In the genomic region with DNA sequence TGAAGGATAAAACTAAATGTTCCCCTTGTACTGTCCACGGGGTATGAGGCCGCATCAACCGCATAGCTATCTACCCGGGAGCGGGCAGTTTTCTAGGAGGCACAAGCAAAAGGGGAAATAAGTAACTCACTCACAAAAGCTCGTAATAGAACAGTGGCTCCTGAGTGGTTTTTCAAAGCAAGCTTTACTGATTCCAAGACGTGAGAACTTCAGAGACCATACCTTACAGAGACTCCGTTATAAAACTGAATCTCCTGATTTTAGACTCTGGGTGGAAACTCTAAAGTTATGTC, we compare ENCODE assay signal across 9 mouse cellular contexts. TPM values are rescaled to one million over a fixed set of nuclear protein-coding genes. Genes with fewer than 3 reads are reported as not detected.
A peak's percentile ranks its signal among the peaks of the same experiment; 100 is the strongest.
DNase-seq lines count a peak whose midpoint lies in the region; ATAC-seq lines count a peak whose summit lies in the region.
"Had no signal": no experiment of that assay in that cellular context is flagged by ENCODE, and none has a peak within 500 bp of the region (broad histone marks: within the 10 kb centered on the region; RNA-seq: fewer than 3 reads in every experiment).

No protein-coding gene starts in this region.

- H3K36me3 ChIP-seq in heart, embryonic 16.5 days (ENCODE audit: control insufficient read depth, insufficient read depth): no peaks in the 10 kb centered on the region
- H3K36me3 ChIP-seq in midbrain, embryonic 15.5 days (replicated peaks): no peaks in the 10 kb centered on the region

- peak overlapping the region; percentile 70 for H3K4me2 ChIP-seq in heart, embryonic 16.5 days (ENCODE audit: low read depth, low read length)
- H3K4me2 ChIP-seq in midbrain, embryonic 15.5 days: peak overlapping the region; percentile 53

- no peaks in the 10 kb centered on the region for H3K27me3 ChIP-seq in heart, embryonic 16.5 days (ENCODE audit: control insufficient read depth, insufficient read depth, low read length)
- H3K27me3 ChIP-seq in midbrain, embryonic 15.5 days (replicated peaks): no peaks in the 10 kb centered on the region

- DNase-seq in heart, adult 8-10 months (ENCODE audit: low spot score): no peak
- DNase-seq in MEL-GATA-1-ER (ENCODE audit: extremely low read depth, low read depth): peak; percentile 70
- DNase-seq in induced T-regulatory cell, adult 2 months (ENCODE audit: low read depth): peak; percentile 16
- no peak for DNase-seq in cerebellum, postnatal 36 days
- DNase-seq in urinary bladder, postnatal 10 days (ENCODE audit: low spot score): no peak
- no peak for DNase-seq in spleen, adult 18-20 months
- DNase-seq: thymus, postnatal 4 days had no signal

- no peak overlapping the region; the same call in 1 of the 2 replicates for H3K9ac ChIP-seq in heart, embryonic 16.5 days (ENCODE audit: low read length)
- H3K9ac ChIP-seq in midbrain, embryonic 15.5 days: no peak overlapping the region

- H3K4me3 ChIP-seq in heart, embryonic 16.5 days (ENCODE audit: low read length): peak overlapping the region; percentile 86; the same call in 1 of the 2 replicates
- peak overlapping the region; percentile 73; the same call in 1 of the 2 replicates for H3K4me3 ChIP-seq in midbrain, embryonic 15.5 days

- ATAC-seq in heart, embryonic 16.5 days (replicated peaks; ENCODE audit: extremely low read depth, insufficient read depth, low FRiP score): no peak
- no peak for ATAC-seq in midbrain, embryonic 15.5 days (replicated peaks)

- H3K4me1 ChIP-seq in heart, embryonic 16.5 days (ENCODE audit: control insufficient read depth, insufficient read depth, low read length): peaks cover 29% of the 10 kb centered on the region
- H3K4me1 ChIP-seq in midbrain, embryonic 15.5 days: peaks cover 25% of the 10 kb centered on the region

- no peaks in the 10 kb centered on the region for H3K9me3 ChIP-seq in heart, embryonic 16.5 days (replicated peaks; ENCODE audit: control insufficient read depth, low read length)
- no peaks in the 10 kb centered on the region for H3K9me3 ChIP-seq in midbrain, embryonic 15.5 days

- WGBS in heart, embryonic 16.5 days: 60% methylated on average over 8 of the region's 8 CpGs
- WGBS in midbrain, embryonic 15.5 days: 82% methylated on average over 8 of the region's 8 CpGs

- H3K27ac ChIP-seq in heart, embryonic 16.5 days (ENCODE audit: low read length): peak overlapping the region; percentile 51
- H3K27ac ChIP-seq in midbrain, embryonic 15.5 days: no peak overlapping the region

RNA-seq across cellular contexts. Expression of gene Btbd9, which starts 1.6 kb away (rescaled TPM):
- polyA plus RNA-seq in heart, embryonic 16.5 days (2015; fragmentation: Nextera tagmentation; extraction: Ambion mirVana): 38.9 and 41.2 TPM in 2 replicates
- 10 to 100 TPM; 20.4 to 24.3 (median 22.5) TPM for total RNA-seq in heart, adult 8-10 months (2022)
- polyA plus RNA-seq in midbrain, embryonic 15.5 days (2015; fragmentation: Nextera tagmentation; extraction: Ambion mirVana): 156 and 163 TPM in 2 replicates

RNA-seq across cellular contexts. Expression of gene Dnah8, which starts 49.4 kb away (rescaled TPM):
- 1.9 and 2.9 TPM in 2 replicates for polyA plus RNA-seq in heart, embryonic 16.5 days (2015; fragmentation: Nextera tagmentation; extraction: Ambion mirVana)
- 1 to 10 TPM in 2 of 4 experiments, under 1 TPM in 2; 0.62 to 1.7 (median 1.0) TPM for total RNA-seq in heart, adult 8-10 months (2022)
- 2.0 and 2.7 TPM in 2 replicates for polyA plus RNA-seq in midbrain, embryonic 15.5 days (2015; fragmentation: Nextera tagmentation; extraction: Ambion mirVana)

RNA-seq across cellular contexts. Expression of gene Glo1, which starts 51.9 kb away (rescaled TPM):
- polyA plus RNA-seq in heart, embryonic 16.5 days (2015; fragmentation: Nextera tagmentation; extraction: Ambion mirVana): 189 and 198 TPM in 2 replicates
- 100 to 1,000 TPM; 157 to 166 (median 162) TPM for total RNA-seq in heart, adult 8-10 months (2022)
- polyA plus RNA-seq in midbrain, embryonic 15.5 days (2015; fragmentation: Nextera tagmentation; extraction: Ambion mirVana): 128 and 131 TPM in 2 replicates

Comparison
In these comparisons a context has a peak if more than half of its experiments do, and no peak if none do; other contexts are left out.
1. DNase-seq: peak in MEL-GATA-1-ER (single experiment) and induced T-regulatory cell, adult 2 months (single experiment); none in heart, adult 8-10 months (single experiment), cerebellum, postnatal 36 days (0 of 2), urinary bladder, postnatal 10 days (single experiment) and spleen, adult 18-20 months (0 of 2).